Mouse (Mus musculus) heart, postnatal 0 days (tissue): ENCODE results near the gene Notch2. TPM values are rescaled to one million over a fixed set of nuclear protein-coding genes. Genes with fewer than 3 reads are reported as not detected.

ENCODE experiments used
- ATAC-seq: fragments of 200-750 bp; cut with Nextera tagmentation; 2 replicates; pipeline ENCODE4 v1.8.0; 2017; ENCODE audit warnings: low read depth, moderate number of reproducible peaks, moderate library complexity; ENCODE audit not compliant: insufficient read depth
- DNase-seq: peaks from one replicate; pipeline ENCODE4 v3.0.0-alpha.2; 2016; ENCODE audit warnings: low spot score
- H3K27ac ChIP-seq: fragments of 300-500 bp; sonication (generic); 2 replicates; pipeline ENCODE4 v1.5.1; 2014; ENCODE audit warnings: low read depth, mild to moderate bottlenecking
- H3K27me3 ChIP-seq: fragments of 300-500 bp; sonication (generic); 2 replicates; pipeline ENCODE4 v1.6.1; 2014; ENCODE audit warnings: low read length, mixed read lengths; ENCODE audit not compliant: control insufficient read depth, insufficient read depth
- H3K36me3 ChIP-seq: fragments of 300-500 bp; sonication (generic); replicated peaks from 2 replicates; pipeline ENCODE4 v1.6.1; 2014; ENCODE audit warnings: low read length, mixed read lengths; ENCODE audit not compliant: control insufficient read depth, insufficient read depth
- H3K4me1 ChIP-seq: fragments of 300-500 bp; sonication (generic); 2 replicates; pipeline ENCODE4 v1.6.1; 2014; ENCODE audit warnings: antibody characterized with exemption; ENCODE audit not compliant: control insufficient read depth, insufficient read depth
- H3K4me2 ChIP-seq: fragments of 300-500 bp; sonication (generic); 2 replicates; pipeline ENCODE4 v1.6.1; 2014; ENCODE audit warnings: low read depth, mild to moderate bottlenecking, low read length, moderate library complexity
- H3K4me3 ChIP-seq: fragments of 300-500 bp; sonication (generic); 2 replicates; pipeline ENCODE4 v1.5.1; 2014; ENCODE audit warnings: low read depth, low read length
- H3K9ac ChIP-seq: fragments of 300-500 bp; sonication (generic); replicated peaks from 2 replicates; pipeline ENCODE4 v1.6.1; 2014; ENCODE audit warnings: low read depth, low read length, mixed read lengths
- H3K9me3 ChIP-seq: fragments of 300-500 bp; sonication (generic); replicated peaks from 2 replicates; pipeline ENCODE4 v1.6.1; 2016; ENCODE audit warnings: low read length; ENCODE audit not compliant: control insufficient read depth
- CTCF ChIP-seq: IDR thresholded peaks from 2 replicates; pipeline ENCODE4 v1.5.1; 2016; ENCODE audit warnings: antibody characterized with exemption, control low read depth, low read depth
- EP300 ChIP-seq: IDR thresholded peaks from 2 replicates; pipeline ENCODE4 v1.6.1; 2016; ENCODE audit warnings: antibody characterized with exemption, low read depth
- WGBS: fragments of 180-500 bp; shearing (Covaris S2); extraction: QIAGEN DNeasy Blood & Tissue Kit; methylation state at CpG from one replicate; pipeline ENCODE4 v1.1.7; 2014; 5-methylcytosine and 5-hydroxymethylcytosine counted together
- polyA plus RNA-seq: library from polyadenylated mRNA; unstranded; fragments of >200 nt; fragmentation: Nextera tagmentation; extraction: Ambion mirVana; gene quantifications from 2 replicates; pipeline ENCODE4 v1.2.1, GENCODE M21; 2015
- total RNA-seq: library from RNA; depleted of rRNA; stranded (reverse); fragments of >200 nt; gene quantifications from 2 replicates; pipeline ENCODE4 v1.2.3, GENCODE M21; 2014; ENCODE audit warnings: low replicate concordance

Notch2 gene
- total and polyA plus RNA-seq, 2 experiments from 2014 or later, result 5.5 to 53.7 TPM

- ATAC-seq, result no peak
- TF ChIP-seq EP300 (no peak), CTCF (no peak)
- no peak overlapping the region for H3K27ac ChIP-seq
- no peak overlapping the region for H3K4me2 ChIP-seq
- H3K9me3 ChIP-seq, result no peaks in the 10 kb centered on the region
- H3K36me3 ChIP-seq, result peaks cover 40% of the 10 kb centered on the region
- no peak for DNase-seq
- H3K9ac ChIP-seq, result no peak overlapping the region
- H3K4me3 ChIP-seq, result no peak overlapping the region
- 82% methylated on average over 2 of the region's 2 CpGs for WGBS
- H3K4me1 ChIP-seq, result 0 out of 2 replicates have a peak, but pooled peaks cover 8% of the 10 kb centered on the region
- peaks cover 14% of the 10 kb centered on the region for H3K27me3 ChIP-seq
Observed at GRCm38 (mm10) chr3:98079601-98080215, 66.4 kb downstream of the Notch2 start.

GRCm38 (mm10) chr3:98080630-98081029 is 67.3 kb downstream of the Notch2 start:
- WGBS, result 92% methylated on average over 4 of the region's 4 CpGs
- H3K27ac ChIP-seq, result no peak overlapping the region
- H3K9ac ChIP-seq, result no peak overlapping the region
- TF ChIP-seq CTCF (no peak), EP300 (no peak)
- H3K4me1 ChIP-seq, result 0 out of 2 replicates have a peak, but pooled peaks cover under 1% of the 10 kb centered on the region
- peaks cover 40% of the 10 kb centered on the region for H3K36me3 ChIP-seq
- H3K4me3 ChIP-seq, result no peak overlapping the region
- H3K27me3 ChIP-seq, result peaks cover 14% of the 10 kb centered on the region
- ATAC-seq (no peak), DNase-seq (no peak)
- H3K9me3 ChIP-seq, result no peaks in the 10 kb centered on the region
- no peak overlapping the region for H3K4me2 ChIP-seq

- Histone ChIP-seq H3K4me3 (no peak overlapping the region), H3K9me3 (no peaks in the 10 kb centered on the region), H3K36me3 (peaks cover 37% of the 10 kb centered on the region), H3K4me2 (no peak overlapping the region), H3K4me1 (peaks cover 8% of the 10 kb centered on the region; the same call in 1 of the 2 replicates), H3K27ac (no peak overlapping the region), H3K27me3 (peaks cover 12% of the 10 kb centered on the region), H3K9ac (no peak overlapping the region)
- ATAC-seq, result no peak
- TF ChIP-seq EP300, result no peak
- 75% methylated on average over 3 of the region's 3 CpGs for WGBS
- DNase-seq, result no peak
Observed at GRCm38 (mm10) chr3:98082188-98082587, 68.9 kb downstream of the Notch2 start.

GRCm38 (mm10) chr3:98082972-98083371 is 69.6 kb downstream of the Notch2 start:
- Histone ChIP-seq H3K36me3 (peaks cover 36% of the 10 kb centered on the region), H3K4me3 (no peak overlapping the region), H3K9me3 (no peaks in the 10 kb centered on the region), H3K4me2 (no peak overlapping the region), H3K27me3 (peaks cover 9% of the 10 kb centered on the region; the same call in 1 of the 2 replicates), H3K27ac (no peak overlapping the region), H3K9ac (no peak overlapping the region), H3K4me1 (peaks cover 8% of the 10 kb centered on the region; the same call in 1 of the 2 replicates)
- WGBS, result 72% methylated on average over 3 of the region's 3 CpGs
- DNase-seq, result no peak
- TF ChIP-seq CTCF, result no peak
- no peak for TF ChIP-seq EP300
- ATAC-seq, result no peak

GRCm38 (mm10) chr3:98084061-98084655 is 70.8 kb downstream of the Notch2 start:
- ATAC-seq (no peak), DNase-seq (no peak)
- Histone ChIP-seq H3K9ac (no peak overlapping the region), H3K27ac (no peak overlapping the region), H3K4me1 (peaks cover 8% of the 10 kb centered on the region; the same call in 1 of the 2 replicates), H3K4me3 (no peak overlapping the region), H3K4me2 (no peak overlapping the region), H3K27me3 (peaks cover 9% of the 10 kb centered on the region; the same call in 1 of the 2 replicates), H3K36me3 (peaks cover 29% of the 10 kb centered on the region), H3K9me3 (no peaks in the 10 kb centered on the region)
- TF ChIP-seq CTCF (no peak), EP300 (no peak)
- 71% methylated on average over 8 of the region's 8 CpGs for WGBS

- H3K4me1 ChIP-seq, result peaks cover 12% of the 10 kb centered on the region
- no peak for ATAC-seq
- WGBS, result 77% methylated on average over 13 of the region's 13 CpGs
- no peak overlapping the region for H3K4me2 ChIP-seq
- TF ChIP-seq CTCF (no peak), EP300 (no peak)
- H3K27ac ChIP-seq, result no peak overlapping the region
- DNase-seq, result no peak
- H3K9me3 ChIP-seq, result no peaks in the 10 kb centered on the region
- H3K9ac ChIP-seq, result no peak overlapping the region
- H3K36me3 ChIP-seq, result peaks cover 29% of the 10 kb centered on the region
- peaks cover 5% of the 10 kb centered on the region; the same call in 1 of the 2 replicates for H3K27me3 ChIP-seq
- H3K4me3 ChIP-seq, result no peak overlapping the region
Observed at GRCm38 (mm10) chr3:98084870-98085269, 71.5 kb downstream of the Notch2 start.
